Mouse (Mus musculus) ES-CJ7 (cell line): ENCODE measurements around the gene Ralgps2.

ENCODE experiments used
- DNase-seq: peaks from one replicate; pipeline ENCODE4 v3.0.0; 2011; ENCODE audit warnings: low read depth, low spot score

Ralgps2 gene

DNA sequence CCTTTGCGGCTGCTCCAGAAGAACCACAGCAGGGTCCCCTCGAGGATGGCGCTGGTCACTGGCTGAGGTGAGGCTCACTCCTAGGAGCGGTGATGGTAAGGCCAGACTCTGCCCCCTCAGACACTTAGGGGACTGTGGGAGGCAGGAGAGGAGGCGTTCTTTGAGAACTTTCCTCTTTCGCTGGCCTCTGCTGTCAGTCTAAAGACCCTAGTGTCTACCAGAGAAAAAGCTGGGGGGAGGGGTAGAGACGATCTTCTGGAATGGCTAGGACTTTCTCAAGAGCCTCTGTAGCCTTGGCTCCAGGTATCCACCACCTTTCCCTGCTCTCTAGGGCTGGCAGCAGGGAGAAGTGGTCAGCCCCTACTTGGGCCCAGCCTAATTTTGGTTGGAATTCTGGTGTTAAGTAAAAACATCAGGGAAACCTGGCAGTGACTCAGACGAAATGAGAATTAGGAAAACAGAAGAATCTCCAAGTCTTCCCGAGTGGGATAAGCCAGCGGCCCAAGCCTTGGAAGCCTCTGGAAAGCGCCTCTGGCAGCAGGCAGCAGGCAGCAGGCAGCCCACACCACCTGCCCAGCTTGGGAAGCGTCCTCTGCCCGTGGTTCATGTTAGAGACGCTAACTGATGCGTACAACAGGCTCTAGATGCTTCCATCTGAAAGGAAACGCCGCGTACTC lies 169.7 kb downstream of the Ralgps2 start:
- DNase-seq = no peak

DNA sequence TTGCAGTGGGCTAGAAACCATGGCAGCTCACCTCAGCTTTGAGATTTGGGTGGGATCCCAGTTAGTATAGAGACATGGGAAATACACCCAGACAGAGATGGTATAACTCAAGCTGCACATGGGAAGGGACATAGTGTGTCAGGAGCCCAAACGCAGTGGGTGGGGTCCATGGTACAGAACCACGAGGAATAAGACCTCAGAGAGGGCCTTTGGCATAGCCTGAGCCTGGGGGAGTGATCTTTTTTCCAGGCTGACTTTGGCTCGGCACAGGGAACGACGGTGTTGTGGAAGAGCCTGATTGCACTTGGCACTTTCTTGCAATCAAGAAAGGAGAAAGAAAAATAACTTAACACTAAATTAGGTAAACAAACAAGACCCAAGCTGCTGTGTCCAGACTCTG lies 170.3 kb downstream of the Ralgps2 start:
- no peak for DNase-seq

DNA sequence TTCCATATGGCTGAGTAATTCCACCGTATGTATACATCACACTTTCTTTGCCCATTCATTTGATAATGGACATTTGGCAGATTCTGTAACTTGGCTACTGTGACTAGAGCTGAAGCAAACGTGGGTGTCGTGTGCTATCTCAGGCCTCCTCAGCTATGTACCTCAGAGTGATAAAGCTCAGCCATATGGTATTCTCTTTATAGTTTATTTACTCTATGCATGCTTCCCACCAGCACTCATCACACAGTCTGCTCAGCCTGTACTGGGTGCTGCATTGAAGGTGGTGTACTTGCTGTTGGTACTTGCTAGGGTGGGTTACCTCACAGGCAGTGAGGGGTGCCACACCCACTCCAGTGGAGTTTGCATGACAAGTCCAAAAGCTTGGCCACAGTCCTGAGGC lies 174.1 kb downstream of the Ralgps2 start:
- no peak for DNase-seq

GRCm38 (mm10) chr1:156764584-156764983 lies 174.8 kb downstream of the Ralgps2 start:
- DNase-seq = peak; percentile 69

- DNase-seq = no peak
Measured at GRCm38 (mm10) chr1:156763280-156763679, 176.1 kb downstream of the Ralgps2 start.

DNA sequence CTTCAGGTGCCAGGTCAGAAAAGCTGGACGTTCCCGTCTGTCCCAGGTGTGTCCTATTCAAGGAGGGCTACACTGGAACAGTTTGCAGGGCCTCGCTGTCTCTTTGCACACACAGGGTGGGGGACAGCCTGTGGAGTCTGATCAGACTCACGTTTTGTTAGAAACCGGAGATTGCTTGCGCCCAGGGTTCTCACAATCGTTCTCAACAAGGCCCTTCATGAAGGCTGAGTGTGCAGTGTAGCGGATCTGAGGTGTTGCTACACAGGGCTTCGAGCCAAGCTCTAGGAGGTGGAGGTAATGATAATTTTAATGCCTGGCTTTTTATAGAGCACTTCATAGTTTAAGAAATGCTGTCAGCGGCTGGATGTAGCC lies 178.0 kb downstream of the Ralgps2 start:
- no peak for DNase-seq

DNA sequence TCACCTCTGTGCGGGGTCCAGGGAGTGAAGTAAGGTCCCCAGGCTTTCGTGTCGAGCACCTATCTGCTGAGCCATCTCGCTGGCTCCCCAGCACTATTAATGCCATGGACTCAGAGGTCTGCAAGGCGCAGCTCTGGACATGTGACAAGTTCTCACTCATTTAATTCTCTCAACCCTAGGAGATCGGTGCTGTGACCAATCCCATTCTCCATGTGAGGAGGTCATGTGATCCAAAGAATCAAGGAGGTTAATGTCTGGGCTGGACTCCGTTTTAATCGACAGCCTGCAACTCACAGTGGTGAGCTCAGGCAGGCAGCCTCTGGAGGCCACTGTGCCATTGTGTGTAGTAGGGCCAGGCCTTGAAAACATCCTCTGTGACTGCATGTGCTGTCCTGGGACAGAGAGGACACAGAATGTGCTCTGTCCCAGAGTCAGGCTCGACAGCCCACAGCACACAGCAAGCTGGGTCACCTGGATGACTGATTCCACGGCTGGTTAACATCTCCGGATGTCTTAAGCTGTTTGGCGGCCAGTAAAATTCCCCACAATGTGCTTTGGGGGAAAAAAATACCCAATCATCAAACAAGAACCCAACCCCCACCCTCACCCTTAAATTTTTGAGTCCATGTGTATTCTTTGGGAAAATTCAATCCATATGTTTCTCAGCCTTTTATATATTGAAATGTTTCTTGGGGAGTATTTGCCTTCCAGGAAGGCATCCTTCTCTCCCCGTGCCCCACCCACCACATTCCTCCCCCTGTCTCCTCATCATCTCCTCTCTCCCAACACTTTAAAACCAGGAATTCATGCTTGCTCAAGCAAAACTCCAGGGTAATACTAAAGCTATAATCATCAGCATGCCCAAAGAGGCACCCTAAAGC lies 178.6 kb downstream of the Ralgps2 start:
- no peak for DNase-seq

- no peak for DNase-seq
Measured at GRCm38 (mm10) chr1:156758326-156758725, 181.1 kb downstream of the Ralgps2 start.

GRCm38 (mm10) chr1:156754608-156755413 lies 184.6 kb downstream of the Ralgps2 start:
- no peak for DNase-seq
